Mouse (Mus musculus) adipocyte (in vitro differentiated cells): ENCODE results near the gene Rgl2.
"Not testable (repeated sequence)": the region's sequence is repeated elsewhere in the genome, so short reads cannot be mapped to it uniquely, and the experiment has no call there.

Experiments used
- DNase-seq: peaks from one replicate; pipeline ENCODE4 v3.0.0-alpha.2; 2016; ENCODE audit warnings: low spot score

Gene Rgl2

DNA sequence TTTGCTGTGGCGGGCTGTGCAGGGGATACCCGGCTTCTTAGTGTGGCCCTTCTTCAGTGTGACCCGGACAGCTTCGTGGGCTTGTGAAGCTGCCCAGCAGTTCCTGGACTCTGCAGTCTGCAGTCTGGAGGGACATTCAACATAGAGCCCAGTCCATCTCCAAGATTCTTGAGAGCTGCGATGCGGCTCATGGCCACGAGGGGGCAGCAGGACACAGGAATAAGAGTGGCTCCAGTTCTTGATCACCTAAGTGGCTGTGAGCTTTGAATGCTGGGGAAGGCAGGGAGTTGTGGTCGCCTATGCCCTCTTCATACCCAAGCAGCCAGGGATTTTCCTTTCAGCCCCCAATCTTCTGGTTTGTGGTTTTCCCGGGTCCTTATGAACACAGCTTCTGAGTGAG, 39.1 kb downstream of the Rgl2 start:
- DNase-seq: peak; percentile 90

- peak; percentile 80 for DNase-seq
These were observed 39.6 kb downstream of the Rgl2 start for GRCm38 (mm10) chr17:33968927-33969326.

- DNase-seq: no peak
These were observed 40.1 kb downstream of the Rgl2 start for GRCm38 (mm10) chr17:33969394-33969793.

DNA sequence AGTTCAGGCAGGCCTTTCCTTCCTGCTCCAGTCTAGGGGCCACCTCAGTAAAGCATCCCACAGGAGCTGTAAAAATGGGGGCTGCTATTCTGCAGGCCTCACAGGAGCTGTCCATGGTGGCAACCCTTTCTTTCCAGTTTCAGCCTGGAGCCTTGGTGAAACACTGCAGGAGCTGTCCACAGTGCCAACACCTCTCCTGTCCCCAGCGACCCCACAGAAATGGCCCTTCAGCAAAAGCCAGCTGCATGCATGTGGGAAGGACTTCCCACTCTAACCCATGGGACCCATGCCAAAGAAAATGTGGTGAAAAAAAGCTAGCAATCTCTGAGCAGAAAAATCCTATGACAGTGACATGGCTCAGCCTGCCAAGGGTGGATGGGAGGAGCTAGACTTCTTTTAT, 43.3 kb downstream of the Rgl2 start:
- peak; percentile 71 for DNase-seq

DNA sequence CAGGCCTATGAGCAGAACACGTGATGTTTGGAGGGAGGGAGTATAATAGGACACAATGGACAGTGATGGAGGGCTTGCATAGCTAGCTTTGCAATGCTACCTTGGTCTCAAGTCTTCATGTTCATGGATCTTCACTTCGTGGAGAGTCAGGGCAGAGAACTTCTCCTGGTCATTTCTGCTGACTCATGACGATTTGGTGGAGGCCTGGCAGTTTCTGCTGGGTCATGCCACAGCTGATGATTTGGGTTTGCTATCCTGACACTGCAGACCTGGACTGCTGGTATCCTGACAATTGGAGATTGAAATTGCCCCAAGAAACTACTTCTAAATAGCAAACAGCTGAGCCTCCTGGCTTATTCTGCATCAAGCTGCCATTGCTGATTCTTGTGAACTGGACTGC, 44.2 kb downstream of the Rgl2 start:
- DNase-seq: no peak

DNA sequence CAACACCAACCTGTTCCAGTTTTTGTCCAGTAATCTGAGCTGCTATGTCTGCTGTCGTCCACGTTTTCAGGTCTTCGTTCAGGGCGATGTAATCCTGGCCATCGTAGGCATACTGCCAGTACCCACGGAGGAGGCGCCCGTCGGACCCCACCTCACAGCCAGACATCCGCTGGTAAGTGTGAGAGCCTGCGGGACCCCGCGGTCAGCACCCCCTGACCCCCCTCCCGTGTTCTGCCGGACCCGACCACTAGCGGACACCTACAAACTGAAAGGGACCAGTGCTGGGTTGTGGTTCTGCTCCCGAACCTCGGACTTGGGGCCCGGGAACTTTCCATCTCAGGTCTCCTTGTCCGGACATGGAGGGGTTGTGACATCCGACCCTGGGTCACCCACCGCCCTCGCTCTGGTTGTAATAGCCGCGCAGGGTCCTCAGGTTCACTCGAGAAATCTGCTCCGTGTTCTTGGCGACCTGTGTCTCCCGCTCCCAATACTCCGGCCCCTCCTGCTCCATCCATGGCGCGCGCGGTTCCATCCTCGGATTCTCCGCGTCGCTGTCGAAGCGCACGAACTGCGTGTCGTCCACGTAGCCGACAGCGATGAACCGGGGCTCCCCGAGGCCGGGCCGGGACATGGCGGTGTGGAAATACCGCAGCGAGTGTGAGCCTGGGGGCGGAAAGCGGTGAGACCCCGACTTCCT, 48.7 kb downstream of the Rgl2 start:
- no peak for DNase-seq

- no peak for DNase-seq
These were observed 49.3 kb downstream of the Rgl2 start for GRCm38 (mm10) chr17:33978631-33979031.

- DNase-seq: no peak
These were observed 50.2 kb downstream of the Rgl2 start for GRCm38 (mm10) chr17:33979512-33980050.

DNA sequence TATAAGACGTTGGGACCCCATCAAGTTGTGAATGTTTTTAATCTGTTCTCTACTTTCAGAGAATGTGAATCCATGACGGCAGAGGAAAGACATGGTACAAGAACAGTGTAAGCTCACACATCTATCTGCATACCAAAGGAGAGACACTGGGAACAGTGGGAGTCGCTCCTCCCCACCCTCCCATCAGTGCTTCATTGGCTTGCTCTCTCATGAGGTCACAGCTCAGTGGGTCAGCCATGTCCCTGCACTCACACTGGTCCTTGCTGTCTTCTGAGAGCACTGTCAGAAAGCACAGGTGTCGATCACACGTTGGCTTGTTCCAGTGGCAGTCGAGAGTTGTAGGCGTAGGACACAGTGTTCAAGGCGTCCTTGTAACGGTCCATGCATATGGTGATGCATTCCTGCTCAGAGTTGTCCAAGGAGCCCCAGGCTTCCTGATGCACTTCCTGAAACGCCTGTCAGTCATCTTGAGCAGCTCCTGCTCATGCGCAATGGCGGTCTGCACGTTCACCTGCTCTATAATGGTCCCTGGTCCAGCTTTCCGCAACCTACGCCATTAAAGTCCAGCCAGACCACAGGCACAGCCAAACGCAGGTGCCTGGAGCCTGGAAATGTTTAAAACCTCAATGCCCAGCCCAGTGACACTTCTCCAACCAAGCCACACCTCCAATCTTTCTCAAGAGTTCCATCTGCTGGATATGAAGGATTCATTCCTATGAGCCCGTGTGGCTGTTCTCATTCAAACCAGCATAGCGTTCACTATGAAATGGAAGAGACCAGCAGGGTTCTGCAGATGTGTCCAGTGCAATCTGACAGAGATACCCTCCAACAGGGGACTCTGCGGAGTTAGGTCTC, 51.1 kb downstream of the Rgl2 start:
- no peak for DNase-seq

DNA sequence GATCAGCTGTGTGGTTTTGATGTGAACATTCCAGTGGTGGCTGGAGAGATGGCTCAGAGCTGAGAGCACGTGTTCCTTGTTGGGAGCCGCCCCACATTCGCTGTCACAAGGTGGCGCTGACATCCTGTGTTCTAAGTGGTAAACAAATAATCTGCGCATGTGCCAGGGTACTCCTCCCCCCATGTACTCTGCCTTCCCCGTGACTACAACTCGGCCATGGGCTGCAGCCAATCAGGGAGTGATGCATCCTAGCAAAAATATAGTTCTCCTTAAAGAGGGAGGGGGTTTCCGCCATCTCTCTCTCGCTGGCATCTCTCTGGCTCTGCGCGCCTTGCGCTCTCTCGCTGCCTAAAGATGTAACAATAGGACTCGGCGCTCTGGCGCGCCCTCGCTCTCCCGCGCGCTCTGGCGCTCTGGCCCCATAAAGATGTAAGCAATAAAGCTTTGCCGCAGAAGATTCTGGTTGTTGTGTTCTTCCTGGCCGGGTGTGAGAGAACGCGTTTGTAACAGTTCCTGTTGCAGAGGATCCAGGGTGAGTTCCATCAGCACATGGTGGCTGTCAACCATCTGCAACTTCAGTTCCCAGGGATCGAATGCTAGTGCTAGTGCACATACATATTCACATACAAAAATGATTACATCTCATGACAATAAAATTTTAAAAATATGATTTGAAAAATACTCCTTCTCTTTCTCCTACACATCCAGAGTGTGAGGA, 52.0 kb downstream of the Rgl2 start:
- DNase-seq: not testable (repeated sequence)

GRCm38 (mm10) chr17:33982136-33982535, 52.8 kb downstream of the Rgl2 start:
- not testable (repeated sequence) for DNase-seq
